Mouse (Mus musculus): ENCODE data around the gene Tsc2. TPM values are rescaled to one million over a fixed set of nuclear protein-coding genes. Genes with fewer than 3 reads are reported as not detected.

Gene Tsc2
- polyA plus RNA-seq, 1 experiment from 2014 or later = 43.4 TPM

- no peaks in the 10 kb centered on the region for H3K36me3 ChIP-seq
- H3K9ac ChIP-seq = peak overlapping the region; percentile 71
- peaks cover 7% of the 10 kb centered on the region; the same call in 1 of the 2 replicates for H3K27me3 ChIP-seq (replicated peaks)
- peak overlapping the region; percentile 92 for H3K4me3 ChIP-seq
- ATAC-seq (ENCODE audit: extremely low read depth, insufficient number of reproducible peaks, low FRiP score, low TSS enrichment) = no peak
- 0 out of 2 replicates have a peak overlapping the region, but pooled peaks have one; percentile 53 for H3K27ac ChIP-seq (replicated peaks)
- H3K9me3 ChIP-seq = no peaks in the 10 kb centered on the region
- H3K4me2 ChIP-seq = peak overlapping the region; percentile 94
- 35% methylated on average over 9 of the region's 9 CpGs for WGBS
- H3K4me1 ChIP-seq = peaks cover 36% of the 10 kb centered on the region
Measured at GRCm38 (mm10) chr17:24548435-24548834, 84.0 kb downstream of the Tsc2 start.

GRCm38 (mm10) chr17:24546234-24546633 is 86.2 kb downstream of the Tsc2 start:
- Histone ChIP-seq H3K9me3 (no peaks in the 10 kb centered on the region), H3K4me2 (no peak overlapping the region), H3K36me3 (no peaks in the 10 kb centered on the region), H3K4me1 (peaks cover 21% of the 10 kb centered on the region), H3K9ac (no peak overlapping the region), H3K27me3 (replicated peaks) (peaks cover 7% of the 10 kb centered on the region; the same call in 1 of the 2 replicates), H3K4me3 (no peak overlapping the region), H3K27ac (replicated peaks) (no peak overlapping the region)
- ATAC-seq (ENCODE audit: extremely low read depth, insufficient number of reproducible peaks, low FRiP score, low TSS enrichment) = no peak
- 75% methylated on average over 3 of the region's 3 CpGs for WGBS

Small RNAs within 50 kb of the gene (microRNA-seq; reads per million reads assigned to microRNA genes)
- gene Gm24589 = not detected

Other genes with a start within 250 kb of the Tsc2 start
- 234 and 235 TPM in 2 replicates for gene Rnps1, start 218.1 kb downstream of the Tsc2 start, polyA plus RNA-seq (2015; fragmentation: Nextera tagmentation; extraction: Ambion mirVana)
- gene Eci1, start 206.0 kb downstream of the Tsc2 start, polyA plus RNA-seq (2015; fragmentation: Nextera tagmentation; extraction: Ambion mirVana) = 234 and 266 TPM in 2 replicates
- gene Dnase1l2, start 189.5 kb downstream of the Tsc2 start, polyA plus RNA-seq (2015; fragmentation: Nextera tagmentation; extraction: Ambion mirVana) = 1.5 and 1.7 TPM in 2 replicates
- 24.5 and 25.9 TPM in 2 replicates for gene E4f1, start 162.3 kb downstream of the Tsc2 start, polyA plus RNA-seq (2015; fragmentation: Nextera tagmentation; extraction: Ambion mirVana)
- 61.3 and 66.8 TPM in 2 replicates for gene Pgp, start 162.2 kb downstream of the Tsc2 start, polyA plus RNA-seq (2015; fragmentation: Nextera tagmentation; extraction: Ambion mirVana)
- 0.27 TPM in 1 of 2 replicates, not detected in the other for gene Bricd5, start 158.7 kb downstream of the Tsc2 start, polyA plus RNA-seq (2015; fragmentation: Nextera tagmentation; extraction: Ambion mirVana)
- 18.1 TPM in 2 replicates for gene Mlst8, start 153.6 kb downstream of the Tsc2 start, polyA plus RNA-seq (2015; fragmentation: Nextera tagmentation; extraction: Ambion mirVana)
- gene Caskin1, start 144.0 kb downstream of the Tsc2 start, polyA plus RNA-seq (2015; fragmentation: Nextera tagmentation; extraction: Ambion mirVana) = 0.55 and 0.76 TPM in 2 replicates
- 72.5 and 76.1 TPM in 2 replicates for gene Traf7, start 104.7 kb downstream of the Tsc2 start, polyA plus RNA-seq (2015; fragmentation: Nextera tagmentation; extraction: Ambion mirVana)
- 1.0 and 1.4 TPM in 2 replicates for gene Rab26, start 98.4 kb downstream of the Tsc2 start, polyA plus RNA-seq (2015; fragmentation: Nextera tagmentation; extraction: Ambion mirVana)
- 10.9 and 14.2 TPM in 2 replicates for gene Pkd1, start 82.8 kb downstream of the Tsc2 start, polyA plus RNA-seq (2015; fragmentation: Nextera tagmentation; extraction: Ambion mirVana)
- 9.6 and 9.8 TPM in 2 replicates for gene Nthl1, start 50 bp upstream of the Tsc2 start, polyA plus RNA-seq (2015; fragmentation: Nextera tagmentation; extraction: Ambion mirVana)
- gene Slc9a3r2, start 17.7 kb upstream of the Tsc2 start, polyA plus RNA-seq (2015; fragmentation: Nextera tagmentation; extraction: Ambion mirVana) = 46.8 and 51.1 TPM in 2 replicates
- gene Npw, start 25.8 kb upstream of the Tsc2 start, polyA plus RNA-seq (2015; fragmentation: Nextera tagmentation; extraction: Ambion mirVana) = not detected in 2 replicates
- gene Zfp598, start 37.1 kb upstream of the Tsc2 start, polyA plus RNA-seq (2015; fragmentation: Nextera tagmentation; extraction: Ambion mirVana) = 15.1 and 15.8 TPM in 2 replicates
- 0.59 and 0.83 TPM in 2 replicates for gene Syngr3, start 57.3 kb upstream of the Tsc2 start, polyA plus RNA-seq (2015; fragmentation: Nextera tagmentation; extraction: Ambion mirVana)
- 31.4 and 31.9 TPM in 2 replicates for gene Gfer, start 63.5 kb upstream of the Tsc2 start, polyA plus RNA-seq (2015; fragmentation: Nextera tagmentation; extraction: Ambion mirVana)
- gene Noxo1, start 63.6 kb upstream of the Tsc2 start, polyA plus RNA-seq (2015; fragmentation: Nextera tagmentation; extraction: Ambion mirVana) = 1.1 TPM in 2 replicates
- 45.7 and 47.4 TPM in 2 replicates for gene Tbl3, start 75.0 kb upstream of the Tsc2 start, polyA plus RNA-seq (2015; fragmentation: Nextera tagmentation; extraction: Ambion mirVana)
- gene Rnf151, start 85.4 kb upstream of the Tsc2 start, polyA plus RNA-seq (2015; fragmentation: Nextera tagmentation; extraction: Ambion mirVana) = not detected in 2 replicates
- gene Rps2, start 85.5 kb upstream of the Tsc2 start, polyA plus RNA-seq (2015; fragmentation: Nextera tagmentation; extraction: Ambion mirVana) = 903 and 1,010 TPM in 2 replicates
- 344 and 399 TPM in 2 replicates for gene Ndufb10, start 91.8 kb upstream of the Tsc2 start, polyA plus RNA-seq (2015; fragmentation: Nextera tagmentation; extraction: Ambion mirVana)
- gene Rpl3l, start 95.2 kb upstream of the Tsc2 start, polyA plus RNA-seq (2015; fragmentation: Nextera tagmentation; extraction: Ambion mirVana) = 0.68 and 1.1 TPM in 2 replicates
- 18.0 and 20.4 TPM in 2 replicates for gene Msrb1, start 104.0 kb upstream of the Tsc2 start, polyA plus RNA-seq (2015; fragmentation: Nextera tagmentation; extraction: Ambion mirVana)
- 0.24 and 0.59 TPM in 2 replicates for gene Hs3st6, start 120.4 kb upstream of the Tsc2 start, polyA plus RNA-seq (2015; fragmentation: Nextera tagmentation; extraction: Ambion mirVana)
- not detected in 2 replicates for gene Meiob, start 171.7 kb upstream of the Tsc2 start, polyA plus RNA-seq (2015; fragmentation: Nextera tagmentation; extraction: Ambion mirVana)
- gene Hagh, start 207.5 kb upstream of the Tsc2 start, polyA plus RNA-seq (2015; fragmentation: Nextera tagmentation; extraction: Ambion mirVana) = 47.3 and 54.5 TPM in 2 replicates
- gene Fahd1, start 217.7 kb upstream of the Tsc2 start, polyA plus RNA-seq (2015; fragmentation: Nextera tagmentation; extraction: Ambion mirVana) = 36.9 and 39.7 TPM in 2 replicates
- gene Igfals, start 233.4 kb upstream of the Tsc2 start, polyA plus RNA-seq (2015; fragmentation: Nextera tagmentation; extraction: Ambion mirVana) = 0.11 and 0.50 TPM in 2 replicates

Data from heart, embryonic 13.5 days (tissue).